Mouse (Mus musculus): ENCODE data around the gene Hist1h2ae.
"Not testable (repeated sequence)": the region's sequence is repeated elsewhere in the genome, so short reads cannot be mapped to it uniquely, and the experiment has no call there.

The Hist1h2ae gene

GRCm38 (mm10) chr13:23583387-23584068 is 12.5 kb upstream of the Hist1h2ae start:
- no peak for DNase-seq

GRCm38 (mm10) chr13:23582219-23583056 is 11.4 kb upstream of the Hist1h2ae start:
- DNase-seq: no peak

- DNase-seq: peak; percentile 98
Measured at GRCm38 (mm10) chr13:23581408-23582218, 10.6 kb upstream of the Hist1h2ae start, which contains the start of gene Hist1h4d. TSS of gene Hist1h4d (plus strand) at chr13:23581598.

- no peak for DNase-seq
Measured at GRCm38 (mm10) chr13:23577835-23578234, 6.8 kb upstream of the Hist1h2ae start.

- no peak for DNase-seq
Measured at GRCm38 (mm10) chr13:23576906-23577639, 6.1 kb upstream of the Hist1h2ae start.

- no peak for DNase-seq
Measured at GRCm38 (mm10) chr13:23576351-23576881, 5.4 kb upstream of the Hist1h2ae start.

GRCm38 (mm10) chr13:23575864-23576313 is 4.9 kb upstream of the Hist1h2ae start:
- not testable (repeated sequence) for DNase-seq

- peak; percentile 32 for DNase-seq
Measured at GRCm38 (mm10) chr13:23575271-23575851, 4.3 kb upstream of the Hist1h2ae start, which contains the start of gene Hist1h3d. TSS of gene Hist1h3d (plus strand) at chr13:23575763.

- not testable (repeated sequence) for DNase-seq
Measured at GRCm38 (mm10) chr13:23574546-23575170, 3.6 kb upstream of the Hist1h2ae start.

GRCm38 (mm10) chr13:23573898-23574524 is 3.0 kb upstream of the Hist1h2ae start, which contains the start of the genes Hist1h2bf and Hist1h2ad:
TSS of gene Hist1h2bf (minus strand) at chr13:23574196.
TSS of gene Hist1h2ad (plus strand) at chr13:23574381.
- DNase-seq: peak; percentile 79

GRCm38 (mm10) chr13:23573034-23573897 is 2.2 kb upstream of the Hist1h2ae start:
- DNase-seq: not testable (repeated sequence)

GRCm38 (mm10) chr13:23572218-23573033 is 1.4 kb upstream of the Hist1h2ae start:
- no peak for DNase-seq

GRCm38 (mm10) chr13:23571504-23572217 is 641 bp upstream of the Hist1h2ae start:
- DNase-seq: not testable (repeated sequence)

- not testable (repeated sequence) for DNase-seq
Measured at GRCm38 (mm10) chr13:23570261-23571021, 579 bp downstream of the Hist1h2ae start.

GRCm38 (mm10) chr13:23564482-23564881 is 6.5 kb downstream of the Hist1h2ae start:
- DNase-seq: no peak

GRCm38 (mm10) chr13:23562699-23563462 is 8.1 kb downstream of the Hist1h2ae start:
- no peak for DNase-seq
